In genomic region chr6:84775908-84776307, GRCm38 (mm10) we compare ENCODE assay signal across 19 mouse cellular contexts.
DNase-seq lines count a peak whose midpoint lies in the region; ATAC-seq and TF ChIP-seq lines count a peak whose summit lies in the region.
"Had no signal": no experiment of that assay in that cellular context is flagged by ENCODE, and none has a peak within 500 bp of the region (broad histone marks: within the 10 kb centered on the region; RNA-seq: fewer than 3 reads in every experiment).

No protein-coding gene starts in this region.

- H3K9ac ChIP-seq in limb, embryonic 14.5 days (ENCODE audit: low read depth, low read length, severe bottlenecking): no peak overlapping the region
- H3K9ac ChIP-seq in stomach, embryonic 16.5 days (ENCODE audit: low read length): no peak overlapping the region
- H3K9ac ChIP-seq: forebrain, embryonic 12.5 days; hindbrain, embryonic 12.5 days; liver, postnatal 0 days; midbrain, embryonic 15.5 days had no signal

- H3K27me3 ChIP-seq in limb, embryonic 14.5 days (ENCODE audit: control insufficient read depth, insufficient read depth, low read length): no peaks in the 10 kb centered on the region
- no peaks in the 10 kb centered on the region for H3K27me3 ChIP-seq in limb, embryonic 10.5 days (ENCODE audit: low read depth, poor library complexity, severe bottlenecking)
- H3K27me3 ChIP-seq in stomach, embryonic 16.5 days (ENCODE audit: control insufficient read depth, insufficient read depth, low read length): no peaks in the 10 kb centered on the region
- H3K27me3 ChIP-seq: forebrain, embryonic 12.5 days; hindbrain, embryonic 12.5 days; midbrain, embryonic 15.5 days had no signal

- TF ChIP-seq POLR2A in limb, embryonic 14.5 days (IDR thresholded peaks at IDR 0.05; ENCODE audit: borderline replicate concordance, extremely low read depth, insufficient read depth, insufficient read length): no peak

- H3K4me1 ChIP-seq in limb, embryonic 14.5 days (ENCODE audit: control insufficient read depth, insufficient read depth, low read length): peaks cover 5% of the 10 kb centered on the region; the same call in 1 of the 2 replicates
- H3K4me1 ChIP-seq in limb, embryonic 10.5 days: no peaks in the 10 kb centered on the region
- peaks cover 12% of the 10 kb centered on the region; the same call in 1 of the 2 replicates for H3K4me1 ChIP-seq in stomach, embryonic 16.5 days (ENCODE audit: control insufficient read depth, insufficient read depth, low read length)

- ATAC-seq in limb, embryonic 14.5 days (ENCODE audit: low FRiP score, low read depth): no peak
- ATAC-seq in stomach, embryonic 16.5 days (ENCODE audit: insufficient read depth, low FRiP score): peak; percentile 79; the same call in 1 of the 2 replicates
- ATAC-seq: liver, postnatal 0 days; midbrain, embryonic 15.5 days had no signal

- H3K4me2 ChIP-seq in limb, embryonic 14.5 days (replicated peaks; ENCODE audit: low read depth, low read length, severe bottlenecking): no peak overlapping the region
- no peak overlapping the region for H3K4me2 ChIP-seq in stomach, embryonic 16.5 days (ENCODE audit: low read depth, low read length)
- H3K4me2 ChIP-seq: forebrain, embryonic 12.5 days; hindbrain, embryonic 12.5 days; midbrain, embryonic 15.5 days had no signal

- peak; percentile 45 for DNase-seq in limb, embryonic 14.5 days (ENCODE audit: low spot score)
- no peak for DNase-seq in limb, embryonic 10.5 days (ENCODE audit: low spot score)
- DNase-seq in MN1 (ENCODE audit: low spot score) (peak; percentile 57), R1 (ENCODE audit: low read depth, low spot score) (peak; percentile 10)
- no peak for DNase-seq in layer of hippocampus, adult 18-20 months (ENCODE audit: low spot score in 2 of 2)
- no peak for DNase-seq in left cerebral cortex, postnatal 14 days (ENCODE audit: low spot score in 2 of 2)
- DNase-seq: cerebellum, adult 8-10 months; gastrocnemius, postnatal 14 days; heart, adult 2 months; kidney, adult 18-20 months; liver, postnatal 0 days; lung, postnatal 14 days; right cerebral cortex, postnatal 25 days; thymus, postnatal 25 days had no signal

- no peaks in the 10 kb centered on the region for H3K9me3 ChIP-seq in limb, embryonic 14.5 days (ENCODE audit: control insufficient read depth, low read length)
- no peaks in the 10 kb centered on the region for H3K9me3 ChIP-seq in limb, embryonic 10.5 days (replicated peaks)
- no peaks in the 10 kb centered on the region for H3K9me3 ChIP-seq in stomach, embryonic 16.5 days (replicated peaks; ENCODE audit: control insufficient read depth, low read length)
- H3K9me3 ChIP-seq: forebrain, embryonic 12.5 days; hindbrain, embryonic 12.5 days; midbrain, embryonic 15.5 days had no signal

- intact Hi-C loops in left cerebral cortex, postnatal 14 days (cut with DNase I): no loop called here

- H3K36me3 ChIP-seq in limb, embryonic 14.5 days (ENCODE audit: control insufficient read depth, insufficient read depth, low read length): no peaks in the 10 kb centered on the region
- H3K36me3 ChIP-seq in limb, embryonic 10.5 days: no peaks in the 10 kb centered on the region
- no peaks in the 10 kb centered on the region for H3K36me3 ChIP-seq in stomach, embryonic 16.5 days (ENCODE audit: control insufficient read depth, insufficient read depth, low read length)
- H3K36me3 ChIP-seq: forebrain, embryonic 12.5 days; hindbrain, embryonic 12.5 days; midbrain, embryonic 15.5 days had no signal

- WGBS in limb, embryonic 14.5 days: 33% methylated on average over 1 of the region's 1 CpGs
- WGBS in limb, embryonic 10.5 days: 37% methylated on average over 1 of the region's 1 CpGs
- 24% methylated on average over 1 of the region's 1 CpGs for WGBS in stomach, embryonic 16.5 days

- H3K4me3 ChIP-seq in limb, embryonic 14.5 days (replicated peaks; ENCODE audit: low read length): no peak overlapping the region
- no peak overlapping the region for H3K4me3 ChIP-seq in limb, embryonic 10.5 days
- H3K4me3 ChIP-seq in stomach, embryonic 16.5 days (replicated peaks; ENCODE audit: low read length): no peak overlapping the region
- H3K4me3 ChIP-seq: forebrain, embryonic 12.5 days; heart, adult 2 months; hindbrain, embryonic 12.5 days; midbrain, embryonic 15.5 days had no signal

- no peak overlapping the region for H3K27ac ChIP-seq in limb, embryonic 14.5 days (replicated peaks; ENCODE audit: low read depth, low read length)
- H3K27ac ChIP-seq in limb, embryonic 10.5 days: no peak overlapping the region
- H3K27ac ChIP-seq in stomach, embryonic 16.5 days (ENCODE audit: low read length): 0 out of 2 replicates have a peak overlapping the region, but pooled peaks have one; percentile 51
- H3K27ac ChIP-seq: forebrain, embryonic 12.5 days; heart, adult 2 months; hindbrain, embryonic 12.5 days; kidney, postnatal 0 days; midbrain, embryonic 15.5 days had no signal

Comparison
In these comparisons a context has a peak if more than half of its experiments do, and no peak if none do; other contexts are left out.
1. DNase-seq: peak in limb, embryonic 14.5 days (single experiment), MN1 (single experiment) and R1 (single experiment); none in limb, embryonic 10.5 days (single experiment), layer of hippocampus, adult 18-20 months (0 of 2) and left cerebral cortex, postnatal 14 days (0 of 2).